Mouse (Mus musculus) brain, embryonic 18.5 days (tissue): ENCODE data around the gene Osbp2.
A peak's percentile ranks its signal among the peaks of the same experiment; 100 is the strongest.

Source experiments
- DNase-seq: peaks from one replicate; pipeline ENCODE4 v3.0.0-alpha.2; 2012; ENCODE audit warnings: low read depth, low spot score

Osbp2 gene

DNA sequence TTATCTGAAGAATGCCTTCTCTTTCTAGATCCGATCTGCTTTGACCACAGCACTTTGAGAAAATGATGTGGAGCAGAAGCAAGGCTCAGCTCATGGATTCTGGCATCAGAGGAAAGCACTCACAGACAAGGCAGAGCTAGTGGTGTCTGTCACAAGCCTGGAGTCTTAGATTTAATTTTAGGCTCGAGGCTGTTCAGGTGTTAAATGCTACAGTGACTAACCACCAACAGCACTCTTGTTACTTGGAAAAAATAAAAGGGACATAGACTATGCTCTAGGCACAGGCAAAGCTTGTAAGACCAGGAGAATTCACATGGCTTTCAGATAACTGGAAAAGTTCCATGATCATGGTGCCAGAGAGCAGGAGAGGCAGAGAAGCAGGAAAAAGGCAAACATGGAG, 40.3 kb downstream of the Osbp2 start:
- DNase-seq = no peak

DNA sequence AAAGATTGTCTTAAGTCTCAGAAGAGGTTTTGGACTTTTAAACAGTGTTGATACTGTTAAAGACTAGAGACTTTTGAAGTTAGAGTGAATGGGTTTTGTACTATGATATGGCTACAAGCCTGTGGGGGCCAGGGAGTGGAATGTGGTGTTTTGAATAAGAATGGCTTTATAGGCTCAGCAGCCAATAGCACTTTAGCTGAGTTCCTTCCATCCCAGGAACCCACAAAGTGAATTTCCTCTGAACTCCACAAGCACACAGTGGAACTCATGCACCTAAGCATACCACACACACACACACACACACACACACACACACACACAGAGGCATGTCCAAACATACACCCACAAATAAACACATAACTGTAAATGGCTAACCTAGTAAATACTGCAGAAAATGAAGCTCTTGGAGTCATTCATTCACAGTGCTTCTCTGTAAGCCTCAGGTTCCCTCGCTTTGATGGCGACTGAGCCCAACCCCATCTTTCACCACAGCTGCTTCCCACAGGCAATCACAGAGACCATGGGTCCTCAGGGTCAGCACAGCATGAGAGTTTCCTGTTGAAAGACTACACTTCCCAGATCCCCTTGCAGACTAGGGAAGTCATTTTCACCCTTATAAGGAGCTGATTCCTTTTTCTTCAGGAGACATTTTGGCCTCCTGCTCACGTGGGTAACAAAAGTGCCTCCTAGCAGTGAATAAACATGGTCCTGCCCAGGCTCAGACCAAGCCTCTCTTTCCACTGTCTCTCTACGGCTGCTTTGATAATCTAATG, 45.5 kb downstream of the Osbp2 start:
- no peak for DNase-seq

DNA sequence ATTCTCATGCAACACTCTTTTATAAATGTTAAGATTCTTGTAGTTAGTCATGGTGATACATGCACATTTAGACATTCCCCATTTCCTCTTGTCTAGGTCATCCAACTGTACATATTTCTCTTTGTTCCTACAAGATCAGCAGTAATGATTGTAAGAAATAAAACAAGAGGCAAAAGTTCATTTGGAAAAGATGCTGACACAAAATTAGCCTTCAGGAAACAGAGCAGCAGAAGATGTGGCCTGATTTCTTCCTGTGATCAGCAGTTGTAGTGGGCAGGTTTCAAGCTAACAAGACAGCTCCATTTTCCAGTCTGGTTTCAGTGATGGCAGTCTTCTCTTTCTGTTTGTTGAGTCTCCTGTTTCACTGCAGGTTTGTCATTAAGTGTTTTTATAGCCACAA, 47.8 kb downstream of the Osbp2 start:
- no peak for DNase-seq

DNA sequence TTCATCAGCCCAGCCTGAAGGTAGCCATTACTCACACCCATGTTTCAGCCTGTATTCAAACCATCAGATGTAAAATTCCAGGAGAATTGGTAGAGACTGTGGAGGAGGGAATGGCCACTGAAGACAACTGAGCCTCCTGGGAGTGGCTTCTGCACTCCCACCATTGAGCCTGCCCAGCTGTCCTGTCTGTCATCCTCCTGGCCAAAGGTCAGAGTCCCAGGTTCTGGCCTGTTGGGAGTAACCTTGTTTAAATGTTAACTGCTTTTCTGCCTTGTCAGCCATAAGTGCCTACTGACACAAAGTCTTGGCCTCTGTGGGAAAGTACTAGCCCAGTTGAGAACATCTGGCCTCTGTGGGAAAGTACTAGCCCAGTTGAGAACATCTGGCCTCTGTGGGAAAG, 50.4 kb downstream of the Osbp2 start:
- no peak for DNase-seq

DNA sequence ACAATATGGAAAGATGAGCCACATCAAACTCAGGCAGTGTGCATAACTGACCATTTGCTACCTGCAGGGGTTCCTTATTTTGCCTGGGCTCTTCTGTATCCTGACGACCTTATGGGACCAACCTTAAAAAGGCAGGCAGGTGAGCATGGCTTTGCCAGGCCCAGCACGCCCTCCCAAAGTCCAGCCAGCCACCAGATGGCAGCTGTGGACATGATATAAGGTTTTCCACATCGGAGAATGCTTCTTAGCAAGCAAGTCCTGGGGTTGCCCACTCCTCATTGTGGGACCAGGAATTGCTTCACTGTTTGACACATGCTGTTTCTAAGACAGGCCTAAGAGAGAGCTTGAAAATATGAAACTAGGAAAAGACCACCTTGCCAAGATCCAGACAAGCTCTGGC, 55.5 kb downstream of the Osbp2 start:
- no peak for DNase-seq

DNA sequence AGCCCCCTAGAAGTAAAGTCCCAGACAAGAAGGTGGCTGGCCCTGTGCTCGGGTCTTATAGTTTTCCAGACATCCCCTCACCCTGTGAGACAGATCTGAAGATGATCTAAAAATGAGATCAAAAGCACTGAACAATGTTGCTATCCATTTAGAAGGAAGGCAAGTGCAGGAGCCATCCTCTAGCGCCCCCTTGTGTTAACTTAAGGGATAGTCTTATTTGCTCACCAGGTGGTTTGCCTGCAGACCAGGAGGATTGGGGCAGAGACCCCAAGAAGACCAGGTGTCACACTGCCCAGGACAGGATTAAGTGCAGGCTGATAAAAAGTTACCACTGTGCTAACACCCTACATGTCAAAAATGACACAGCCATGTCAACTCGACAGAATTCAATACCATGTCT, 58.3 kb downstream of the Osbp2 start:
- DNase-seq = no peak

DNA sequence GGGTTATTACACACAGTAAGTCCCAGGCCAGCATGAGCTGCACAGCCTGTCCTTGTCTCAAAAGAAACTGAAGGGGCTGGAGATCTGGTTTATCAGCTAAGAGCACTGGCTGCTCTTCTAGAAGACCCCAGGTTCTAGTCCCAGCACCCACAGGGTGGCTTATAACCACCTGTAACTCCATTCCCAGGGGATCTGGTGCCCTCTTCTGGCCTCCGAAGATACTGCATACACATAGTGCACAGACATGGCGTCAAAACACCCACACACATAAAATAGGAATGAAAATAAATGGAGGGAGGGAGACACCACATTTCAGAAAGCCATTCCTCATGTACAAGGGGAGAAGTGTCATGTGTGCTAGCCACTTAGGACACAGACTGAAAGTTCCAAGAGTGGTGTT, 59.1 kb downstream of the Osbp2 start:
- DNase-seq = no peak

DNA sequence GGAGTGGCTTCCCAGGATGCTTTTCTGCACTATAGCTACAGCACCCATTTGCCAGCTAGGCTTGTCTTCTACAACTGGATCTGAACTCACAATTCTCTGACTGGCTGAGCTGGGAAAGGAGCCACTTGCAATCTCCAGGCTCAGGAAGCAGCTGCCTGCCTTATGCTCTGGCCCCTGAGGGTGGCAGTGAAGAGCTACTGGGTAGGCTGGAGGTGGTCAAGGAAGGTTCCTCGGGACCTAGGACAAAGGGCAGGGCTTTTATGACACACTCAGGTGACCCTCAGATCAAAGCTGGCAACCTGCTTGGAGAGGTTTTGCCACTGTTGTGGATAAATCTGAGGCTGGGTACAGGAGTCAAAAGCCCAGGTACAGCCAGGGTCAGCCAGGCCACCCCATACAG, 61.6 kb downstream of the Osbp2 start:
- DNase-seq = no peak

DNA sequence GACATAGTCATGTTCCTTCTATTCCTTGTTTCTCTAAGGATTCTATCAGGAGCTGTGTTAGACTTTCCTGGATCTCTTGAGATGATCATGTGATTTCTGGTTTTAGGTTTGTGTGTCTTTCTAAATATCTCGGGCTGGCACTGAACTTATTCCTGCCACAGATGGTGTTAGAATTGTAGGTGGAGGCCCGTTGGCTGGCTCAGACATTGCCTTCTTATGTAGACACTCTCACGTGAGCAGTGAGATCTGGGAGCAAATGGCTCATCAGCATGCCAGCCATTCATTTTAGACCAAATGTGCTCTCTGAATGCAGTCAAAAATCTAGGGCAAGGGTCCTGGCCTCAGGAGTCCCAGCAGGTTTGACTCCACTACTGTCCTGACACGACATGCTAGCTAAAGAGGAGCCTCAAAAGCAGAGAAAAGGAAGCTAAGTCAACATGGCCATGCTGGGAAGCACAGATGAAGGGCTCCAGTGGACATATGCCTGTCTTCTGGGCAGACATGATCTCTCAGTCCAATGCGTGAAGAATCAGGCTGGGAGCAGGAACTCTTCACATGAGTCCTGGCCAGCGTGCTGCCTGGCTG, 66.0 kb downstream of the Osbp2 start:
- DNase-seq = no peak

DNA sequence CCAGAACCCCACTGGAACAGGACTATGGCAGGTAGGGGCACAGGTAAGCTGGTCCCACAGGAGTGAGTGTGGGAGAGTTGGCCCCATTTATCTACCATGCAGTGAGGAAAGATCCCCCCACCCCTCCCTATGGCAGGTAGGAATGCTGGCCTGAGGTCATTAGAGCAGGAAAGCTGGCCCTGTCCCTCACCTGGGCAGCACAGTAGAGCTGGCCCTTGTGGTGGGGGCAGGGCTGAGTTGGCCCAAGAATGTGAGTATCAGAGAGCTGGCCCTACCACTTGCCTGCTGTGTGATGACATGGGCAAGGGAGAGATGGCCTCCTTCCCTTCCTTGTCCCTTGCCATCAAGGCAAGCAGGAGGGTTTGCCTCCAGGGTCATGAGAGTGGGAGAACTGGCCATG, 73.0 kb downstream of the Osbp2 start:
- DNase-seq = no peak

DNA sequence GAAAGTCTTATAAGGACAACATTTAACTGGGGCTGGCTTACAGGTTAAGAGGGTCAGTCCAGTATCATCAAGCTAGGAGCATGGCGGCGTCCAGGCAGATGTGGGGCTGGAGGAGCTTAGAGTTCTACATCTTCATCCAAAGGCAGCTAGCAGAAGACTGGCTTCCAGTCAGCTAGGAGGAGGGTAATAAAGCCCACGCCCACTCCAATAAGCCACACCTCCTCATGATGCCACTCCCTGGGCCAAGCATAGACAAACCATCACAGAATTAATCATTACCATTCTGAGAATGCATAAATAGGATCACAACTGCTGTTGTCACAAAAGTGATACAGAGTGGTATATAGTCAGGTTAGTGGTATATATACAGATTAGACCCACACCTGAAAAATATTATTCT, 73.8 kb downstream of the Osbp2 start:
- DNase-seq = no peak

DNA sequence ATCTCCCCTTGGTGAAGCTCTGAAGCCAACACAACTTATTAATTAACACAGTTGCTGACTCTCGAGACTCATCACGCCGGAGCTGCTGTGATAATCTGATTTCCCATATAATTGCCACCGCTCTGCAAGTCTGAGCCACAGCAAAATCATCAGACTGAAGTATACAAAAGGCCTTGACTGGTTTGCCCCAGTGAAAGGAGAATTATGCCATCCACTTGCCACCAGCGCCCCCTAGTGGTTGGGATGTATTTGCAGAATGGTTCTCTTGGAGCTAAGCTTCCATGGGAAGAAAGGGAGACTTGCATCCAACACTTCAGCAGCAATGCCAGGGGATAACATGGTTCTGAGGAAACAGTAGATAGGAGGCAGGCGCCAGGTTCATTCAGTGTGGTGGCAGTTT, 77.1 kb downstream of the Osbp2 start:
- DNase-seq = peak; percentile 66

DNA sequence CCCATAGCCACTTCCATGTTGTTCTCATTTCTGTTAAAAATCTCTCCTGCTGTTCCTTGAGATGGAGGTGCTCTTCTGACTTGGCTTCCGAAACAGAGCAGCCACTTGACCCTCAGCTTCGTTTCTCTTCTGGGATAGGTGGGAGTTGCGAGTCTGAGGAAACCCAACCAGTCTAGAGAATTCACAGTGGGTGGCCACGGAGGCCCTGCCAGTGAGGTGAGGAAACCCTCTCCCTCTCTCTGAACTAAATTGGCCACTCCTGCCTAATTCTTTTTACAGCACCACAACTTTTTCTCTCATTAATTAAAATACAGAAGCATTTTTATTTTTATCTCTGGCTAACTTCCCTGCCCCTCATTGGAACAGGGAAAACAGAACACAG, 88.4 kb downstream of the Osbp2 start:
- no peak for DNase-seq

DNA sequence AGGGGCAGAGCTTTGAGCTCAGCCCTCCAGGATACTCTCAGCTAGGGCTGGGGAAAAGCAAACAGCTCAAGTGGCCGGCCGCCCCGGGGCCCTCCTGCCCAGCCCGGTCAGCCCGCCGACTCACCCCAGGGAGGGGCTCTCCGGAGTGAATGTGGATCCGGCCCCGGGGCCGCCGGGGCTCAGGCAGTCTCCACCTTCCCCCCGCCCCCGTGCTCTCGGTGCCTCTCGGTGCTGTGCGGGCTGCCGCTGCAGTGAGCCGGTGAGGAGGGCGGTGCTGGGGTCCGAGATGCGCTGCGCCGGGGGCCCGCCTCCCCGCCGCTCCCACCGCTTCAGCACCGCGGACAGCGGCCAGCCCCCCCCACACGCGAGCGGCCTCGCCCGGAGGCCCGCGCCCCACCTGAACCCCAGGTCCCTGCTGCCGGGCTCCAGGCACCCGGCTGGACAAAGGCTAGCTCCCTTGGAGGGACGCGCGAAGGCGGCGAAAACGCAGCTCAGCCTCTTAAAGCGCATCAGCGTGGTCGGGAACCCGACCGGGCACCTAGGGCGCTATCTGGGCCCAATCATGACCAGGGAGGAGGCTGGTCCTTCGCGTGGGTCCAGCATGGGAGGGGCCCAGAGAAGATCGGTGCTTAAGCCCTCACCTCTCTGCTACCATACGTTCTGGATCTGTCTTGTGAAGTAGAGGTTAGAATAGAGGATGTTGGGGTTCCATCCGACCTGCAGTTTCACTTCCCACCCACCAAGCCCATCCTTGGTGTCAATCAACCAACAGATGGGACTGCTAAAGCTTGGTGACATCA, 89.0 kb downstream of the Osbp2 start:
- no peak for DNase-seq

DNA sequence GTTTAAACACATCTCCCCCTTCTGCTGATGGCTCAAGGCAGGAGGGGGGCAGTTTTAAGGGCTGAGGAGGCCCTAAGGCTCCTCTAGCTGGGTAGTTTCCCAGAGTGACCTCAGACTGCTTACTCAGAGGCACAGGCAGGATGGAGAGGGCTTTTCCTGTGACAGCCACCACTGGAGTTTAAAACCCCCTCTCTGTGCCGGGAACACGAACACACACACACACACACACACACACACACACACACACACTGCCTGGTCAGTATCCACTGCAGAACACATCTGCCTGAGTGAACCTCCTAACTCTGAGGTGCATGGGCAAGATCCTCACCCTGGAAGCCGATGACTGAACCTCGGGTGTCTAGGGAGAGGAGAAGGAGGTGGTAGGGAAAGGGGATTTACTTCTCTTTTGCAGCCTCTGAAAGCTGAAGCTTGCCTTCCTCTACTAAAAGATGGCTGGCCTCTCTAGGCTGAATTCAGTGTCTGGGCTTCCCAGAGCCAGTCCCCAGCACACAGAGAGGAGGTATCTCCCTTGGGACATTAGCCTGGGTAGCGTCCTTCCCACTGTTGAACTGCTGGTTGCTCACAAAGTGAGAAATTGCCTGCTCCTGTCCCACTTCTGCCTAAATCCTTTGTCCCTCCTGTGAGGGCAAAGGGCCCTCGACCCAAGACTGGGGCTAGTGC, 89.8 kb downstream of the Osbp2 start:
- no peak for DNase-seq

DNA sequence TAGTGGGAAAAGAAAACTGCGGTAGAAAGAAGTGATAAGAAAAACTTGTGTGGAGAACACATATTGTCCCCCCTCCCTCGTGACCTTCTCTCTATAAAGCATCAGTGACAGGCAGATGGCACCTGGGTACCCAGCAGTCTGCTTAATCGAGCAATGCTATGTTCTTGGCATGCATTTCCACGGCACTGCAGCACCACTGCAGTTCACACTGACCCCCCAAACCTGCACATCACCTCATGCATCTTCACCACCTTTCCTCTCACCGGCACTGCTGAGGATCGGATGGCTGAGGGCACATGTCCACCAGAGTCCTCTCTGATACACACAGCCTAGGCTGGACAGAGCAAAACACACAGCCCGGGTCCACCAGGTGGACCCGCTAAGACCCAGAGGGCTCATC, 90.6 kb downstream of the Osbp2 start:
- DNase-seq = no peak

DNA sequence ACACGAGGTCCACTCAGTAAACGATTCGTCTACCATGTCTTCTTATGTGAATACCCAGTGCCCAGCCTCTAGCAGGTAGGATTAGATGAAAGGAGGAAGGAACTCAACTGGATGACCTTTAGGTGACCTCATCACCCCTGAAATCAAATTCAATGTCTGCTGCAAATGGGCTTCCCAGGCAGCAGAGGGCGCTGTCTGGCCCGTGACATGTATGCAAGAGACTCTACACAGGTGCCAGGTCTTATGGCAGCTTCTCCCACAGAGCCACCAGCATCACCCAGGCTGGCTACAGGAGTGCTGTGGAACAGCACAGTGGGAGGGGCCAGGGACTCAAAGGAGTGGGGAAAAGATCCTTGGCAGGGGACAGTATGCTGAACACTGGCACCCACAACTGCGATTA, 92.4 kb downstream of the Osbp2 start:
- DNase-seq = no peak

DNA sequence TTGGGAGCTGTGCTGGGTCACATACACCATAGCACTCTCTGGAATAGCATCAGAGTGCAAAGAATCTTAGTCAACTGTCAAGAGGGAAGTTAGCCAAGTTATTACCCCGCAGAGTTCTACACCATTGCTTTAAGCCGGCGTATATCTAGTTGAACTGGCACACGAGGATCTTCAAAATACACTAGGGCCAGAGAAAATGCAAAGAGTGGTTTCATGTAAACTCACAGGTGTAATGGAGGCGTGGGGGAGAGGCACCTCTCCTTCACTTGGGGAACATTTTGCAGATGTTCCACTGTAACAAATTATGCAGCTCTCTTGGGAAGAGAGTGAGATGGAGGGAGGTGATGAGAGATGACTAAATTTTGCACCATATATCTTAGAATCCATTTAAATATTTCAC, 95.9 kb downstream of the Osbp2 start:
- DNase-seq = no peak

DNA sequence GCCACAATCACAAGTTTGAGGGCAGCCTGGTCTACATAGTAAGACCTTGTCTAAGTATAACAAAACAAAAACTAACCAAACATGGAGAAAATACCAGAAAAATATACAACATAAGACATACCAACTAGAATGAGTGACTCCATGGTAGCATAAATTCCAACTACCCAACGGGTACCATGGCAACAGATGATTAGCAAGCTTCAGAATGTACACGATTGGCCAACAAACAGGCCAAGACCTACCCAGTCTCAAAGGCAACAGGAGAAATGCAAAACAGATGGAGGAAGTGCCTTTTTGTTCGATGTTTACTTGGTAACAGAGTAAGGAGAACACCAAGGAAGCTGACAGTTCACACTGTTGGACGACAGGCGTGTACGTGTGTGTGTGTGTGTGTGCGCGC, 96.7 kb downstream of the Osbp2 start:
- DNase-seq = no peak

DNA sequence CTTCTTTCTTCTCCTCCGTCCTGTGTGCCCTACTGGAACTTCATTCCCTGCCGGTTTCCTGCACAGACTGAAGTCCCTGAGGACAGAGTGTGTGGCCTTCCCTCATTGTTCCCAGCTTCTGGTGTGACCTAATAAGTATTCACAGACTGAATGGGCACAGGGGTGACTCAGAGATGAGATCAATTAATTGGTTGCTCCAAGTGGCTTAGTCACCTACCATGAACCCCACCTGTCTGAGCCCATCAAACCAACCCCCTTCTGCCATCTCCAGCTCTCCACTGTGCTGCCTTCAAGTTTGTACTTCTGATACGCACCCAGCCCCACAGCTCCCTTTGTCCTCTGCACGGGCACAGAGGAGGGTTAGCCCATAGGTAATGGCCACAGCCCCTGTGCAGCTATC, 99.4 kb downstream of the Osbp2 start:
- DNase-seq = no peak

DNA sequence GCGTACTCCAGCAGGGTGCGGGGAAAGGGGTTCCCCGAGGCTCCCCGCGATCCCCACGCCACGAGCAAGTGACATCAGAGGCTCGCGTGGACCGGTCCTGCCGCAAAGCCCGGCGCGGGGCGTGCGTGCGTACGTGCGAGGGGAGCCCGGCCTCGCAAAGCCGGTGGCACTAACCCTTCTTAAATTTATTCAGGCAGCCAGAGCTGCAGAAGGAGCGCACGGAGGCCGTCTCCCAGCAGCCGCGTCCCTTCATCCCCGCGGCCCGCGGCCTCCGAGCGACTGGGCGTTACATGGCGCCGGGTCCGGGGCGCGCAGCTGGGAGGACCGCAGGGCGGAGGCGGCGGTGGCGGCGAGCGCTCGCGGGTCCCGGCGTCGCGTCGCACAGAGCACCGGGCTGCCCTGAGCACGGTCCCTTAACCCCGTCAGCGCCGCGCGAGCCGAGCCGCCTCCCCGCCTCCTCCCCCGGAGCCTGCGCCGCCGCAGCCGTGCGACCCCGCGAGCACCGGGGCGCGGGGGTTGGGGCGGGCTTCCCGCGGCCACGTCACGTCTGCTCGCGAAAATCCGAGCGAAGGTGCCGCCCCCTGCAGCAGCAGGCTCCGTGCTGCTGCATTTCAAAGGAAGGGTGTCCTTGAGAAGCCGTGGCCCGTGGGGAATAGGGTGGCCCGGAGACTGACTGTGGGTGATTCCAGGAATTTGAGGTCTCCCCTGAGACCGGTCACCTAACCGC, 101.8 kb downstream of the Osbp2 start:
- no peak for DNase-seq

DNA sequence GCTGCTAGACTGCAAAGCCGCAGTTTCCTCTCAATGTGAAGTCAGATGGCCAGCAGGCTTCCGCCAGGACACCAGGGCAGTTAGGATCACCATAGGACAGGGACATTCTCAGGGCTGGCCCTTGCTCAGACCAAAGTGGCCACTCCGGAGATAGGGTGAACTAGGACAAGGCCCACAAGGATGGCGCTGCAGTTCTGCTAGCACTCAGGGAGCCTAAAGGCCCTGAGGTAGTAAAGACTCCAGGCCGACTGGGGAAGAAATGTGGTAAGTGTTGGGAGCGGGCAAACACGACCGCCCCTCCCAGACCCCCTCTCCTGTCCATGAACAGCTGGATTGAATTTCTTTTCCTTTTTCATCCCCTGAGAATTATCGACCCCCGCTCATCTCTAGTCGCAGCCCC, 102.4 kb downstream of the Osbp2 start:
- DNase-seq = no peak
